Mouse (Mus musculus) ES-Bruce4 (cell line): ENCODE data around the gene Crebzf. TPM values are rescaled to one million over a fixed set of nuclear protein-coding genes. Genes with fewer than 3 reads are reported as not detected.

Source experiments
- H3K27ac ChIP-seq: 2 replicates; pipeline ENCODE4 v1.5.1; 2012; ENCODE audit warnings: low read length, inconsistent platforms; ENCODE audit not compliant: insufficient read depth
- H3K27me3 ChIP-seq: 2 replicates; pipeline ENCODE4 v1.6.1; 2012; ENCODE audit warnings: mild to moderate bottlenecking, low read length, inconsistent platforms; ENCODE audit not compliant: control insufficient read depth, poor library complexity, insufficient read depth, severe bottlenecking
- H3K36me3 ChIP-seq: 2 replicates; pipeline ENCODE4 v1.6.1; 2012; ENCODE audit warnings: inconsistent platforms, mild to moderate bottlenecking, low read length, moderate library complexity; ENCODE audit not compliant: control insufficient read depth, poor library complexity, insufficient read depth, severe bottlenecking
- H3K4me1 ChIP-seq: one replicate; pipeline ENCODE4 v1.8.1; 2011; ENCODE audit warnings: low read length; ENCODE audit not compliant: control insufficient read depth, insufficient read depth
- H3K4me3 ChIP-seq: 2 replicates; pipeline ENCODE4 v1.5.1; 2011; ENCODE audit warnings: low read depth, mild to moderate bottlenecking, low read length
- H3K9ac ChIP-seq: 2 replicates; pipeline ENCODE4 v1.6.1; 2012; ENCODE audit warnings: low read depth, mild to moderate bottlenecking, inconsistent platforms; ENCODE audit not compliant: poor library complexity, severe bottlenecking
- H3K9me3 ChIP-seq: replicated peaks from 2 replicates; pipeline ENCODE4 v1.6.1; 2012; ENCODE audit warnings: mild to moderate bottlenecking, low read length, inconsistent platforms; ENCODE audit not compliant: control insufficient read depth, poor library complexity, insufficient read depth, severe bottlenecking
- CTCF ChIP-seq: IDR thresholded peaks from one replicate; pipeline ENCODE4 v1.8.1; 2011; ENCODE audit warnings: low read depth, low read length
- EP300 ChIP-seq: IDR thresholded peaks from 2 replicates; pipeline ENCODE4 v1.6.1; 2011; ENCODE audit warnings: low read depth, low read length; ENCODE audit not compliant: insufficient read depth
- POLR2A ChIP-seq: IDR thresholded peaks from one replicate; pipeline ENCODE4 v1.8.1; 2011; ENCODE audit warnings: low read length; ENCODE audit not compliant: insufficient read depth
- polyA plus RNA-seq: library from polyadenylated mRNA; stranded (reverse); fragments of >200 nt; gene quantifications from 2 replicates; pipeline ENCODE4 v1.2.4, GENCODE M21; 2011; ENCODE audit warnings: low read depth; ENCODE audit not compliant: missing spikeins, insufficient read depth, insufficient read length

Crebzf gene
- polyA plus RNA-seq, 1 experiment, result 55.8 TPM

DNA sequence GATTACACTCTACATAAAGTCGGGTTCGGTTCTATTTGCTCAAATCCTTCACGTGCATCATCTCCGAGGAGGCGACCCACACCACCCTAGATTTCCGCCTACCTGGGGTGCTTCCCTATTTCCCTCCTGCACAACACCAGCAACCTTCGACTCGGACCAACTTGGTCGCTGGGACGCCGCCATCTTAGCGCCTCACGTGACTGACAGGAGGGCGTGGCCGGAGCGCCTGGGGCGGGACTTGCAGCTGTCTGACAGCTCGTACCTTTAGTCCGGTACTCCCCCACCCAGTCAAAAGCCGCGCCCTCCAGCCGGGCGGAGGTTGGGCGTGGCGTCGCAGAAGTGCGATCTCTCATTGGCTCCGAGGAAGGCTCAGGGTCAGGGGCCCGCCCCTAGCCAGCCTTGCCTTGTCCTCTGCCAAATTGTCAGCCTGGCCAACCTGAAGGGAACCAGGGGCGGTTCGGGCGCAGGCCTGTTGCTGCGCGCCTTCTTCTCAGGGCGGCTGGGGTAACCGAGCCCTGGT is 33.3 kb downstream of the Crebzf start, which contains the start of gene Tmem126b:
Tmem126b (minus strand) TSS at position 209 of the 520 bp plus-strand sequence.
- Histone ChIP-seq H3K27me3 (0 out of 2 replicates have a peak, but pooled peaks cover 1% of the 10 kb centered on the region), H3K4me1 (no peaks in the 10 kb centered on the region), H3K27ac (no peak within 1 kb of the TSS), H3K36me3 (no peaks in the 10 kb centered on the region), H3K4me3 (peak within 1 kb of the TSS; percentile 89), H3K9me3 (no peaks in the 10 kb centered on the region), H3K9ac (peak within 1 kb of the TSS; percentile 86)
- TF ChIP-seq CTCF (no peak), POLR2A (peak; percentile 52), EP300 (0 out of 2 replicates have a peak, but pooled peaks have one; percentile 27)

DNA sequence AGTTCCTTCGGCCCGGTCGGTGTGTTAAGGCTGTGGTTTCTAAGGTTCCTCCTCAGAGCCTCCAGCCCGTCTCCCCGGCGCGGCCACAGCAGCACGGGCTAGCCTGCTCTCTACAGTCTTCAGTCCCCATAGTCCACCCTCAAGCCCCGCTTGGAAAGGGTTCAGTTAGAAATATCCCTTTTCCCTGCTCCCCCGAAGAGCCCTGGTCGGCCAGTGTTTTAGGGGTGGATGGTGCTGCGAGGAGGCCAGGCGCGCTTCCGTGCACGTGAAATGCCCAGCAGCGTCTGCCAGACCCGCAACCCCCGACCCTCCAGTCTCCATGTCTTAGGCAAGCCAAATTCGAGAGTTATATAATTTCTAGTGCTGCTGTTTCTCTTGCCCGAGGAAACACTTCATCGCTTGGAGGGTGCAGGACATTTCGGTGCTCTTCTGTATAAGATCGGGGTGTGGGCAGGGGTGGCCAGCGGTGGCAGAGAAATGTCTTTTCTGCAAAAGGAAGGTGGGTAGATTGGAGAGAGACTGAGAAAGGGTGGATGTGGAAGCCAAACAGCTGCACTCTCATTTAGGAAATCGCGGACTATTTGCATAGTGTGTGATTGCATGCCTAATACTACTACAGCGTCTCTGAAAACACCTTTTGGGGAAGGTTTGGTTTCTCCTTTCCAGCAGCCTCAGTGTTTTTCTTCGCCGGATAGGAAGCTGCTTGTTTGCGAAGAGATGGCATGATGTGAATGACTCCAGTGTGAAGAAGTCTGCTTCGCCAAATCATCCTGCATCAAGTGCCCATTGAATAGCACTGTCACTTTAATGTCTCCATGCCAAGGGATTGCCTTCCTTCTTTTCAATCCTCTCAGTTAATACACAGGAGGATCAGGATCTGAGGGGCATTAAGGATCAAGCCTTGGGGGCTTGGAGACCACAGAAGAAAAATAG is 34.0 kb downstream of the Crebzf start, which contains the start of gene Dlg2:
Dlg2 (plus strand) TSS at position 360 of the 933 bp plus-strand sequence.
- H3K27ac ChIP-seq, result no peak within 1 kb of the TSS
- no peaks in the 10 kb centered on the region for H3K36me3 ChIP-seq
- no peak for TF ChIP-seq POLR2A
- peak within 1 kb of the TSS; percentile 89 for H3K4me3 ChIP-seq
- H3K4me1 ChIP-seq, result no peaks in the 10 kb centered on the region
- H3K27me3 ChIP-seq, result 0 out of 2 replicates have a peak, but pooled peaks cover 1% of the 10 kb centered on the region
- no peaks in the 10 kb centered on the region for H3K9me3 ChIP-seq
- H3K9ac ChIP-seq, result peak within 1 kb of the TSS; percentile 86

DNA sequence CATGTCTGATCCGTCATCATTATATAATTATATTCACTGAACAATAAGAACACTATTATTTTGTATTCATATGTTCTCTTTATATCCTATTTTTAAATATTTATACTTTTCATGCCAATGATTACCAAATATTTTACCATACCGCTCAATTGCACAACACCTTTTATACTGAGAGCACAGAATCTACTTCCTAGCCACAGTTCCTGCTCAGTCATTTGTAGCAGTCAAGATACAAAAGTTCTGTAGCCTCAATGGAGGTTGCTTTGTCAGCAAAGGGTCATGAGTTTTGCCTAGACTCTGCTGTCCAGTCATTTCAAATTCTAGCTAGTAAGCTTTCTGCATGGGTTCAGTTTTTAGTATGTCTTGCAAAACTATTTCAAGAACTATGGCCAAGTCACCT is 40.1 kb downstream of the Crebzf start:
- H3K9ac ChIP-seq, result no peak overlapping the region
- H3K9me3 ChIP-seq, result no peaks in the 10 kb centered on the region
- no peaks in the 10 kb centered on the region for H3K27me3 ChIP-seq
- H3K4me3 ChIP-seq, result no peak overlapping the region
- H3K27ac ChIP-seq, result no peak overlapping the region
- H3K4me1 ChIP-seq, result no peaks in the 10 kb centered on the region
- TF ChIP-seq POLR2A (no peak), EP300 (no peak), CTCF (no peak)
- no peaks in the 10 kb centered on the region for H3K36me3 ChIP-seq

Other genes with a start within 250 kb of the Crebzf start
- gene Ccdc83, start 177.0 kb upstream of the Crebzf start, polyA plus RNA-seq, result not detected in 2 replicates
- gene Sytl2, start 140.5 kb upstream of the Crebzf start, polyA plus RNA-seq, result 1.1 and 2.3 TPM in 2 replicates
- 0.67 and 0.75 TPM in 2 replicates for gene Ccdc89, start 16.2 kb upstream of the Crebzf start, polyA plus RNA-seq
- gene Tmem126a, start 14.5 kb downstream of the Crebzf start, polyA plus RNA-seq, result 51.9 and 57.6 TPM in 2 replicates
- 15.1 and 15.8 TPM in 2 replicates for gene Tmem126b, start 33.3 kb downstream of the Crebzf start, polyA plus RNA-seq
- 0.85 TPM in 1 of 2 replicates, not detected in the other for gene Dlg2, start 33.9 kb downstream of the Crebzf start, polyA plus RNA-seq